Mouse (Mus musculus): ENCODE measurements at regions not wholly inside any gene's neighbourhood (a gene's known extent, or its start where the extent isn't known, plus 50 kb on each side); places are given as distances from the start of the nearest gene placed in this dataset.

GRCm38 (mm10) chr7:135847304-135847703, 131.1 kb upstream of the Mki67 start:
- Histone ChIP-seq H3K4me1 (ENCODE audit: insufficient read depth, low read length) (peaks cover 20% of the 10 kb centered on the region), H3K9me3 (ENCODE audit: low read length) (no peaks in the 10 kb centered on the region), H3K36me3 (ENCODE audit: insufficient read depth, low read length) (no peaks in the 10 kb centered on the region), H3K4me3 (ENCODE audit: low read length) (no peak overlapping the region), H3K4me2 (replicated peaks; ENCODE audit: low read depth, low read length) (no peak overlapping the region), H3K27ac (ENCODE audit: low read length) (no peak overlapping the region), H3K9ac (replicated peaks; ENCODE audit: low read length) (no peak overlapping the region), H3K27me3 (ENCODE audit: insufficient read depth, low read length) (no peaks in the 10 kb centered on the region; the same call in 1 of the 2 replicates)
- no peak for ATAC-seq (ENCODE audit: low FRiP score, low TSS enrichment)
- WGBS: 57% methylated on average over 9 of the region's 9 CpGs

- no peak overlapping the region; the same call in 1 of the 2 replicates for H3K27ac ChIP-seq (ENCODE audit: low read length)
- H3K4me3 ChIP-seq (ENCODE audit: low read length): no peak overlapping the region
- no peak overlapping the region for H3K4me2 ChIP-seq (replicated peaks; ENCODE audit: low read depth, low read length)
- H3K9ac ChIP-seq (replicated peaks; ENCODE audit: low read length): no peak overlapping the region
- peaks cover 20% of the 10 kb centered on the region for H3K4me1 ChIP-seq (ENCODE audit: insufficient read depth, low read length)
- WGBS: 22% methylated on average over 4 of the region's 4 CpGs
- H3K36me3 ChIP-seq (ENCODE audit: insufficient read depth, low read length): no peaks in the 10 kb centered on the region
- ATAC-seq (ENCODE audit: low FRiP score, low TSS enrichment): peak; percentile 50; the same call in 1 of the 2 replicates
- H3K27me3 ChIP-seq (ENCODE audit: insufficient read depth, low read length): peaks cover 3% of the 10 kb centered on the region; the same call in 1 of the 2 replicates
- H3K9me3 ChIP-seq (ENCODE audit: low read length): no peaks in the 10 kb centered on the region
Measured at GRCm38 (mm10) chr7:135848170-135848569, 132.0 kb upstream of the Mki67 start.

- 64% methylated on average over 5 of the region's 5 CpGs for WGBS
- peaks cover 3% of the 10 kb centered on the region; the same call in 1 of the 2 replicates for H3K27me3 ChIP-seq (ENCODE audit: insufficient read depth, low read length)
- ATAC-seq (ENCODE audit: low FRiP score, low TSS enrichment): no peak
- no peaks in the 10 kb centered on the region for H3K9me3 ChIP-seq (ENCODE audit: low read length)
- H3K4me2 ChIP-seq (replicated peaks; ENCODE audit: low read depth, low read length): no peak overlapping the region
- H3K27ac ChIP-seq (ENCODE audit: low read length): no peak overlapping the region
- H3K9ac ChIP-seq (replicated peaks; ENCODE audit: low read length): no peak overlapping the region
- peaks cover 25% of the 10 kb centered on the region for H3K4me1 ChIP-seq (ENCODE audit: insufficient read depth, low read length)
- H3K36me3 ChIP-seq (ENCODE audit: insufficient read depth, low read length): no peaks in the 10 kb centered on the region
- no peak overlapping the region for H3K4me3 ChIP-seq (ENCODE audit: low read length)
Measured at GRCm38 (mm10) chr7:135848833-135849232, 132.7 kb upstream of the Mki67 start.

- peak; percentile 81 for ATAC-seq (ENCODE audit: low FRiP score, low TSS enrichment)
- Histone ChIP-seq H3K27ac (ENCODE audit: low read length) (no peak overlapping the region), H3K36me3 (ENCODE audit: insufficient read depth, low read length) (no peaks in the 10 kb centered on the region), H3K4me3 (ENCODE audit: low read length) (peak overlapping the region; percentile 33), H3K4me1 (ENCODE audit: insufficient read depth, low read length) (peaks cover 20% of the 10 kb centered on the region), H3K9ac (replicated peaks; ENCODE audit: low read length) (peak overlapping the region; percentile 23; the same call in 1 of the 2 replicates), H3K9me3 (ENCODE audit: low read length) (no peaks in the 10 kb centered on the region), H3K27me3 (ENCODE audit: insufficient read depth, low read length) (peaks cover 3% of the 10 kb centered on the region; the same call in 1 of the 2 replicates), H3K4me2 (replicated peaks; ENCODE audit: low read depth, low read length) (peak overlapping the region; percentile 55)
- WGBS: 7% methylated on average over 36 of the region's 39 CpGs
Measured at GRCm38 (mm10) chr7:135853127-135853813, 137.1 kb upstream of the Mki67 start.

GRCm38 (mm10) chr7:135853814-135854324, 137.7 kb upstream of the Mki67 start:
- H3K4me3 ChIP-seq (ENCODE audit: low read length): peak overlapping the region; percentile 33
- H3K9me3 ChIP-seq (ENCODE audit: low read length): no peaks in the 10 kb centered on the region

GRCm38 (mm10) chr7:135860288-135860687, 144.1 kb upstream of the Mki67 start:
- no peaks in the 10 kb centered on the region for H3K27me3 ChIP-seq (ENCODE audit: insufficient read depth, low read length)
- H3K4me3 ChIP-seq (ENCODE audit: low read length): no peak overlapping the region
- H3K36me3 ChIP-seq (ENCODE audit: insufficient read depth, low read length): no peaks in the 10 kb centered on the region
- no peak for ATAC-seq (ENCODE audit: low FRiP score, low TSS enrichment)
- 35% methylated on average over 4 of the region's 4 CpGs for WGBS
- no peak overlapping the region for H3K4me2 ChIP-seq (replicated peaks; ENCODE audit: low read depth, low read length)
- peak overlapping the region; percentile 76 for H3K27ac ChIP-seq (ENCODE audit: low read length)
- H3K4me1 ChIP-seq (ENCODE audit: insufficient read depth, low read length): peaks cover 48% of the 10 kb centered on the region
- H3K9me3 ChIP-seq (ENCODE audit: low read length): no peaks in the 10 kb centered on the region
- no peak overlapping the region for H3K9ac ChIP-seq (replicated peaks; ENCODE audit: low read length)

More at GRCm38 (mm10) chr7:135853814-135854324, 137.7 kb upstream of the Mki67 start:
- H3K27me3 ChIP-seq (ENCODE audit: insufficient read depth, low read length): peaks cover 3% of the 10 kb centered on the region; the same call in 1 of the 2 replicates
- 23% methylated on average over 10 of the region's 10 CpGs for WGBS
- H3K9ac ChIP-seq (replicated peaks; ENCODE audit: low read length): peak overlapping the region; percentile 23; the same call in 1 of the 2 replicates
- peak overlapping the region; percentile 55 for H3K4me2 ChIP-seq (replicated peaks; ENCODE audit: low read depth, low read length)
- H3K4me1 ChIP-seq (ENCODE audit: insufficient read depth, low read length): peaks cover 15% of the 10 kb centered on the region
- no peak overlapping the region for H3K27ac ChIP-seq (ENCODE audit: low read length)
- no peak for ATAC-seq (ENCODE audit: low FRiP score, low TSS enrichment)
- no peaks in the 10 kb centered on the region for H3K36me3 ChIP-seq (ENCODE audit: insufficient read depth, low read length)

- Histone ChIP-seq H3K4me3 (ENCODE audit: low read length) (no peak overlapping the region), H3K9me3 (ENCODE audit: low read length) (no peaks in the 10 kb centered on the region), H3K4me2 (replicated peaks; ENCODE audit: low read depth, low read length) (peak overlapping the region; percentile 28; the same call in 1 of the 2 replicates)
Measured at GRCm38 (mm10) chr7:135860741-135861408, 144.7 kb upstream of the Mki67 start.

GRCm38 (mm10) chr7:135861409-135861805, 145.2 kb upstream of the Mki67 start:
- no peaks in the 10 kb centered on the region for H3K27me3 ChIP-seq (ENCODE audit: insufficient read depth, low read length)
- no peak overlapping the region for H3K9ac ChIP-seq (replicated peaks; ENCODE audit: low read length)
- WGBS: 20% methylated on average over 7 of the region's 7 CpGs
- H3K4me2 ChIP-seq (replicated peaks; ENCODE audit: low read depth, low read length): no peak overlapping the region
- peak overlapping the region; percentile 90 for H3K27ac ChIP-seq (ENCODE audit: low read length)
- H3K4me3 ChIP-seq (ENCODE audit: low read length): no peak overlapping the region
- H3K4me1 ChIP-seq (ENCODE audit: insufficient read depth, low read length): peaks cover 48% of the 10 kb centered on the region
- H3K36me3 ChIP-seq (ENCODE audit: insufficient read depth, low read length): no peaks in the 10 kb centered on the region
- H3K9me3 ChIP-seq (ENCODE audit: low read length): no peaks in the 10 kb centered on the region
- peak; percentile 7; the same call in 1 of the 2 replicates for ATAC-seq (ENCODE audit: low FRiP score, low TSS enrichment)

More at GRCm38 (mm10) chr7:135860741-135861408, 144.7 kb upstream of the Mki67 start:
- WGBS: 19% methylated on average over 14 of the region's 14 CpGs
- peak; percentile 33; the same call in 1 of the 2 replicates for ATAC-seq (ENCODE audit: low FRiP score, low TSS enrichment)
- Histone ChIP-seq H3K4me1 (ENCODE audit: insufficient read depth, low read length) (peaks cover 48% of the 10 kb centered on the region), H3K27me3 (ENCODE audit: insufficient read depth, low read length) (no peaks in the 10 kb centered on the region), H3K9ac (replicated peaks; ENCODE audit: low read length) (no peak overlapping the region; the same call in 1 of the 2 replicates), H3K27ac (ENCODE audit: low read length) (peak overlapping the region; percentile 90), H3K36me3 (ENCODE audit: insufficient read depth, low read length) (no peaks in the 10 kb centered on the region)

GRCm38 (mm10) chr7:135863581-135864426, 147.6 kb upstream of the Mki67 start:
- no peaks in the 10 kb centered on the region for H3K36me3 ChIP-seq (ENCODE audit: insufficient read depth, low read length)
- no peaks in the 10 kb centered on the region for H3K27me3 ChIP-seq (ENCODE audit: insufficient read depth, low read length)
- peaks cover 48% of the 10 kb centered on the region for H3K4me1 ChIP-seq (ENCODE audit: insufficient read depth, low read length)
- 16% methylated on average over 22 of the region's 22 CpGs for WGBS
- H3K4me3 ChIP-seq (ENCODE audit: low read length): no peak overlapping the region
- ATAC-seq (ENCODE audit: low FRiP score, low TSS enrichment): peak; percentile 79
- peak overlapping the region; percentile 37 for H3K4me2 ChIP-seq (replicated peaks; ENCODE audit: low read depth, low read length)
- no peak overlapping the region for H3K9ac ChIP-seq (replicated peaks; ENCODE audit: low read length)
- peak overlapping the region; percentile 63 for H3K27ac ChIP-seq (ENCODE audit: low read length)
- H3K9me3 ChIP-seq (ENCODE audit: low read length): no peaks in the 10 kb centered on the region

All from kidney, embryonic 16.5 days (tissue).